Mouse (Mus musculus): Measurements from ENCODE around the gene Uchl5. TPM values are rescaled to one million over a fixed set of nuclear protein-coding genes. Genes with fewer than 3 reads are reported as not detected.
A peak's percentile ranks its signal among the peaks of the same experiment; 100 is the strongest.

The Uchl5 gene
- total and polyA plus RNA-seq, 3 experiments: 3.4 to 19.3 (median 18.6) TPM

GRCm38 (mm10) chr1:143837681-143838080, 60.6 kb downstream of the Uchl5 start:
- DNase-seq: no peak
- intact Hi-C loops (cut with DNase I): no loop called here
- 73% methylated on average over 4 of the region's 4 CpGs for WGBS

DNA sequence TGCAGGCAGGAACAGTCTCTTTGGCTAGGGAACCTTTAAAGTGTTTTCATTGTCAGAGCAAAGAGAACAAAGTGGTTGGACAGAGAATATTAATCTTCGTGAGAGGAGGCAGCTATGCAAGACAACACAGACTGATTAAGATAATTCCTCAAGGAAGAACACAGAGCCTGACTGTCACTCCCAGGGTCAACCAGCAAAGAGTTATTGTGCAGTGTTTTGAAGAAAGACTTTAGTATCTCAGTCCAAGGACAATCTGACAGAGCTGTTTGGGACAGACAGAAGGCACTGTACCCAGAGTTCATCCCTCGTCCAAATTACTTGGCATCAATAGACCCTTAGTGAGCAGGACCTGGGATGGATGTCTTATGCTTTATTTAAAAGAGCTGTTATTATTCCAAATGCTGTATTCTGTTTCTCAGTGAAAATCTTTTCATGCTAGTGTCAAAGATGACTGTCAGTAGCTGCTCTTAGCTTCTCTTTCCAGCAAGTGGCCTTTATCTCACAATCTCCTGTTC, 61.9 kb downstream of the Uchl5 start:
- Histone ChIP-seq H3K27ac (no peak overlapping the region), H3K9ac (ENCODE audit: low read depth, low read length) (no peak overlapping the region), H3K4me3 (no peak overlapping the region), H3K4me1 (ENCODE audit: control insufficient read depth, insufficient read depth, low read length) (no peaks in the 10 kb centered on the region; the same call in 1 of the 2 replicates), H3K79me2 (replicated peaks; ENCODE audit: control insufficient read depth, insufficient read depth, low read length) (no peaks in the 10 kb centered on the region), H3K36me3 (ENCODE audit: control insufficient read depth, insufficient read depth, low read length) (peaks cover 2% of the 10 kb centered on the region; the same call in 1 of the 2 replicates), H3K27me3 (ENCODE audit: control insufficient read depth, insufficient read depth, low read length) (no peaks in the 10 kb centered on the region)
- intact Hi-C loops (cut with DNase I): no loop called here
- WGBS: 36% methylated on average over 2 of the region's 2 CpGs
- TF ChIP-seq EP300 (IDR thresholded peaks at IDR 0.05; ENCODE audit: insufficient read depth, low read depth, low read length) (no peak), POLR2A (IDR thresholded peaks at IDR 0.05; ENCODE audit: insufficient read depth, low read depth, low read length) (no peak), CTCF (IDR thresholded peaks at IDR 0.05) (no peak)
- no peak for DNase-seq

More at GRCm38 (mm10) chr1:143837681-143838080, 60.6 kb downstream of the Uchl5 start:
- Histone ChIP-seq H3K27ac (no peak overlapping the region), H3K36me3 (ENCODE audit: control insufficient read depth, insufficient read depth, low read length) (peaks cover 2% of the 10 kb centered on the region; the same call in 1 of the 2 replicates), H3K79me2 (replicated peaks; ENCODE audit: control insufficient read depth, insufficient read depth, low read length) (no peaks in the 10 kb centered on the region), H3K4me3 (no peak overlapping the region), H3K9ac (ENCODE audit: low read depth, low read length) (no peak overlapping the region), H3K4me1 (ENCODE audit: control insufficient read depth, insufficient read depth, low read length) (no peaks in the 10 kb centered on the region; the same call in 1 of the 2 replicates), H3K27me3 (ENCODE audit: control insufficient read depth, insufficient read depth, low read length) (no peaks in the 10 kb centered on the region)
- no peak for TF ChIP-seq CTCF (IDR thresholded peaks at IDR 0.05)
- no peak for TF ChIP-seq POLR2A (IDR thresholded peaks at IDR 0.05; ENCODE audit: insufficient read depth, low read depth, low read length)
- TF ChIP-seq EP300 (IDR thresholded peaks at IDR 0.05; ENCODE audit: insufficient read depth, low read depth, low read length): no peak

GRCm38 (mm10) chr1:143852329-143852728, 75.3 kb downstream of the Uchl5 start:
- intact Hi-C loops (cut with DNase I): no loop called here
- Histone ChIP-seq H3K9ac (ENCODE audit: low read depth, low read length) (no peak overlapping the region), H3K79me2 (replicated peaks; ENCODE audit: control insufficient read depth, insufficient read depth, low read length) (no peaks in the 10 kb centered on the region), H3K27ac (peak overlapping the region; percentile 52), H3K4me1 (ENCODE audit: control insufficient read depth, insufficient read depth, low read length) (peaks cover 4% of the 10 kb centered on the region), H3K4me3 (no peak overlapping the region), H3K27me3 (ENCODE audit: control insufficient read depth, insufficient read depth, low read length) (no peaks in the 10 kb centered on the region), H3K36me3 (ENCODE audit: control insufficient read depth, insufficient read depth, low read length) (peaks cover 7% of the 10 kb centered on the region)
- DNase-seq: no peak
- WGBS: 29% methylated on average over 4 of the region's 4 CpGs
- TF ChIP-seq CTCF (IDR thresholded peaks at IDR 0.05): no peak
- no peak for TF ChIP-seq EP300 (IDR thresholded peaks at IDR 0.05; ENCODE audit: insufficient read depth, low read depth, low read length)
- TF ChIP-seq POLR2A (IDR thresholded peaks at IDR 0.05; ENCODE audit: insufficient read depth, low read depth, low read length): no peak

DNA sequence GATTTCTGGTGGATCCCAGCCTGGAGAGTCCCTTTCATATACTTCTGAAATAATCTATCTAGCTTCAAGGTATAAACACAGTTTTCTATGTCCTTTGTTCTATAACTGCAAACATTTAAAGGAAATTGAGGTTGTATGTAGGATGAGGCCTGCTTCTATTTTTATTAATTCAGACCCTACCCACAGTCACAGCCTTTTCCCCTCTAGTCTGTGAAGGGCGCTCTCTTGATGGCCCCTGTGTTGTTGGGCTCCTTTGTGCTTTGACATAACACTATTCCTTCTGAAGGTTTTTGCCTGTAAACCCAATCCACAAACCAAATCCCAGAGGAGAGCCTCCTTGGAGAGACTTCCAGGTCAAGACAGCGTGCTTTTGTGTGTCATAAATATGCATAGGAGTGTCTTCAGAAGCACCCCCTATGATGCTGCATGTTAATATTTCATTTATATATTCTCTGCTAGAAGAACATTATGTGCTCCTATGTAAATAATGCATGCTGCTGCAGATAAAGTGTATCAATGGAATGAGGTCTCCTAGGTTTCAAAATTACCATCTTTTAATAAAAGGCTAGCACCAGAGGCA, 75.8 kb downstream of the Uchl5 start:
- WGBS: 60% methylated on average over 2 of the region's 2 CpGs

DNA sequence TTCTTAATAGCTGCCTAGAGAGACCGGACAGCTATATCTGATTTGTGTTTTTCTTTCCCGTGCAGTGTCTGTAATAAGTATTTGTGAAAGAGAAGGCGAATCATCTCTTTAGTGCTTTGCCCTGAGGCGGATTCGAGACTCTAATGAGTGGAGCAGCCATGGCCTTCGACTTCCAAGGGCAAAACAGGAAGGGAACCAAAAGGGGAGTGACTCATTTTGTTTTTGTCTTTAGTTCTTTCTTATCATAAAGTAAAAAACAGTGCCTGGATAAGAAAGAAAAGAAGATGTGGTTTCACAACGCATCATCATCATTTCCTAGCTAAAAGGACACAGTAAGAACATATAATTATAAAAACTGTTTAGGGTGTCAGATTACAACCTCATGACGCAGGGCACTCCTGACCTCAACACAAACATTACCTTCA, 76.6 kb downstream of the Uchl5 start:
- H3K9ac ChIP-seq (ENCODE audit: low read depth, low read length): no peak overlapping the region
- no peak overlapping the region for H3K4me3 ChIP-seq
- no peaks in the 10 kb centered on the region for H3K79me2 ChIP-seq (replicated peaks; ENCODE audit: control insufficient read depth, insufficient read depth, low read length)
- DNase-seq: no peak
- intact Hi-C loops (cut with DNase I): no loop called here
- no peaks in the 10 kb centered on the region for H3K27me3 ChIP-seq (ENCODE audit: control insufficient read depth, insufficient read depth, low read length)
- H3K36me3 ChIP-seq (ENCODE audit: control insufficient read depth, insufficient read depth, low read length): peaks cover 7% of the 10 kb centered on the region
- 42% methylated on average over 8 of the region's 8 CpGs for WGBS
- peaks cover 4% of the 10 kb centered on the region for H3K4me1 ChIP-seq (ENCODE audit: control insufficient read depth, insufficient read depth, low read length)
- TF ChIP-seq POLR2A (IDR thresholded peaks at IDR 0.05; ENCODE audit: insufficient read depth, low read depth, low read length) (no peak), EP300 (IDR thresholded peaks at IDR 0.05; ENCODE audit: insufficient read depth, low read depth, low read length) (no peak), CTCF (IDR thresholded peaks at IDR 0.05) (no peak)
- H3K27ac ChIP-seq: peak overlapping the region; percentile 52

More for the DNA sequence above, 75.8 kb downstream of the Uchl5 start:
- intact Hi-C loops (cut with DNase I): no loop called here
- Histone ChIP-seq H3K9ac (ENCODE audit: low read depth, low read length) (no peak overlapping the region), H3K79me2 (replicated peaks; ENCODE audit: control insufficient read depth, insufficient read depth, low read length) (no peaks in the 10 kb centered on the region), H3K4me1 (ENCODE audit: control insufficient read depth, insufficient read depth, low read length) (peaks cover 4% of the 10 kb centered on the region), H3K27ac (peak overlapping the region; percentile 52), H3K36me3 (ENCODE audit: control insufficient read depth, insufficient read depth, low read length) (peaks cover 7% of the 10 kb centered on the region), H3K27me3 (ENCODE audit: control insufficient read depth, insufficient read depth, low read length) (no peaks in the 10 kb centered on the region), H3K4me3 (no peak overlapping the region)
- DNase-seq: no peak
- TF ChIP-seq CTCF (IDR thresholded peaks at IDR 0.05) (no peak), EP300 (IDR thresholded peaks at IDR 0.05; ENCODE audit: insufficient read depth, low read depth, low read length) (no peak), POLR2A (IDR thresholded peaks at IDR 0.05; ENCODE audit: insufficient read depth, low read depth, low read length) (no peak)

- TF ChIP-seq POLR2A (IDR thresholded peaks at IDR 0.05; ENCODE audit: insufficient read depth, low read depth, low read length): no peak
- TF ChIP-seq CTCF (IDR thresholded peaks at IDR 0.05): no peak
- no peak for TF ChIP-seq EP300 (IDR thresholded peaks at IDR 0.05; ENCODE audit: insufficient read depth, low read depth, low read length)
- H3K9ac ChIP-seq (ENCODE audit: low read depth, low read length): no peak overlapping the region
- H3K4me3 ChIP-seq: no peak overlapping the region
- no peaks in the 10 kb centered on the region for H3K27me3 ChIP-seq (ENCODE audit: control insufficient read depth, insufficient read depth, low read length)
- H3K36me3 ChIP-seq (ENCODE audit: control insufficient read depth, insufficient read depth, low read length): peaks cover 7% of the 10 kb centered on the region
- peaks cover 4% of the 10 kb centered on the region for H3K4me1 ChIP-seq (ENCODE audit: control insufficient read depth, insufficient read depth, low read length)
- H3K27ac ChIP-seq: no peak overlapping the region; the same call in 1 of the 2 replicates
- no peak for DNase-seq
- WGBS: 31% methylated on average over 5 of the region's 5 CpGs
- H3K79me2 ChIP-seq (replicated peaks; ENCODE audit: control insufficient read depth, insufficient read depth, low read length): no peaks in the 10 kb centered on the region
- intact Hi-C loops (cut with DNase I): no loop called here
Measured at GRCm38 (mm10) chr1:143855706-143856105, 78.6 kb downstream of the Uchl5 start.

Other genes starting within 250 kb of the Uchl5 start
- 1 to 10 TPM; 1.8 to 3.1 TPM for gene B3galt2, start 136.6 kb upstream of the Uchl5 start, total RNA-seq (2021)
- gene B3galt2, start 136.6 kb upstream of the Uchl5 start, polyA plus RNA-seq (2012; rRNA removed): 0.98 and 2.0 TPM in 2 replicates
- 10 to 100 TPM; 49.2 to 57.9 TPM for gene Cdc73, start 74.4 kb upstream of the Uchl5 start, total RNA-seq (2021)
- gene Cdc73, start 74.4 kb upstream of the Uchl5 start, polyA plus RNA-seq (2012; rRNA removed): 2.8 and 7.6 TPM in 2 replicates
- 10 to 100 TPM; 68.6 to 77.1 TPM for gene Glrx2, start 60.9 kb upstream of the Uchl5 start, total RNA-seq (2021)
- gene Glrx2, start 60.9 kb upstream of the Uchl5 start, polyA plus RNA-seq (2012; rRNA removed): 18.2 and 33.0 TPM in 2 replicates
- gene Trove2, start 204 bp upstream of the Uchl5 start, total RNA-seq (2021): 1 to 10 TPM; 8.9 to 9.0 TPM
- gene Trove2, start 204 bp upstream of the Uchl5 start, polyA plus RNA-seq (2012; rRNA removed): 1.7 and 4.2 TPM in 2 replicates
- gene Rgs2, start 226.9 kb downstream of the Uchl5 start, total RNA-seq (2021): 10 to 100 TPM; 43.7 to 59.2 TPM
- gene Rgs2, start 226.9 kb downstream of the Uchl5 start, polyA plus RNA-seq (2012; rRNA removed): 7.7 and 18.4 TPM in 2 replicates